Mouse (Mus musculus): ENCODE data around the gene Atcay. TPM values are rescaled to one million over a fixed set of nuclear protein-coding genes. Genes with fewer than 3 reads are reported as not detected.
"Not testable (repeated sequence)": the region's sequence is repeated elsewhere in the genome, so short reads cannot be mapped to it uniquely, and the experiment has no call there.

Gene Atcay
- polyA plus RNA-seq, 1 experiment from 2014 or later = 0.02 TPM

DNA sequence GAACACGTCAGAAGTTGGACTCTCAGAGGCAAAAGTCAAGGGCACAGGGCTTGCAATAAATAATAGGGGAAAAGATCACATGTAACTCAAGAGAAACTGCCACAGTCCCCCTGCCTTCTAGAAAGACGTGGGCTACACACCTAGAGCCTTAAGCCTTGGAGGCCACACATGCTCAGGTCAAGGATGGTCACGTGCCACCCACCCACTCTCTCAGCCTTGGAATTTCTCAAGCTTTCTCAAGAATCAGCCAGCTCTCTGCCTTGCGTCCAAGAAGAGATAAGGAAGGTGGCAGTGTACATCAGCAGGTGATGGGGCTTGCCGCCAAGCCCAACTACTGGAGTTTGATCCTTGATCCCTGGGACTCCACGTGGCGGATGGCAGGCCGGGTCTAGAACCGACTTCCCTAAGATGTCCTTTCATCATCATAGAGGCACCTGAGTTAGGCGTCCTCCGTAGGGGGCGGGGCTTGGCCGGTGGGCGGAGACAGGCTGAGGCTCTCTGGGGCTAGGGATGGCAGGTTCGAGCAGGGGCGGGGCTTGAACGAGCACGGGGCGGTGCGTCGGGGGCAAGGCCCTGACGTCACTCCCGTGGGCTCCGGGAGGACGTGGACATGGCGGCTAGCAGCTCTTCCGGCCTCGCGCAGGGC is 2.1 kb upstream of the Atcay start, which contains the start of gene Zfr2:
Gene Zfr2, plus strand, starts transcription at position 576 of the 646 bp plus-strand sequence.
- Histone ChIP-seq H3K4me2 (ENCODE audit: low read depth, low read length) (peak within 1 kb of the TSS; percentile 85), H3K4me1 (ENCODE audit: control insufficient read depth, low read depth, low read length) (peaks cover 13% of the 10 kb centered on the region), H3K36me3 (ENCODE audit: control insufficient read depth, insufficient read depth) (no peaks in the 10 kb centered on the region), H3K9ac (ENCODE audit: low read depth, low read length) (peak within 1 kb of the TSS; percentile 70), H3K9me3 (replicated peaks; ENCODE audit: control insufficient read depth, low read length) (no peaks in the 10 kb centered on the region), H3K27ac (ENCODE audit: low read length) (peak within 1 kb of the TSS; percentile 26; the same call in 1 of the 2 replicates), H3K4me3 (ENCODE audit: low read depth, low read length) (peak within 1 kb of the TSS; percentile 70), H3K27me3 (ENCODE audit: control insufficient read depth, insufficient read depth, low read depth, low read length) (peaks cover 44% of the 10 kb centered on the region)
- 6% methylated on average over 26 of the region's 29 CpGs for WGBS (ENCODE audit: insufficient replicate concordance)
- ATAC-seq (ENCODE audit: low read depth) = peak; percentile 85

DNA sequence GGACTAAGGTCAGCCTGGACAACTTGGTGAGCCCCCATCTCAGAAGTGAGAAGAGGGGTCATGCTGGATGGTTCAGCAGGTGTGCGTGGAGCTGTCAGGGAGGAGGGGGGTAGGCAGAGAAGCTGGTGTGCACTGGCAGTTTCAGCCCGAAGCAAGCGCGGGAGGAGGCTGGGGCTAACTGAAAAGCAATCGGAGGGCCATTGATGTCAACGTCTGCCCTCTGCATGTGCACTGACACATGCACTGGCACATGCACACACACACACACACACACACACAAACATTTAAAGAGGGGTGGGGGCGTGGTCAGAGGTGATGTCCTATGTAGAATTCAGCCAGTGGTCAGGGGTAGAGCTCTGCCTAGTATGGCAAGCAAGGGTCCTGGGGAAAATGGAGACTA is 803 bp upstream of the Atcay start:
- Histone ChIP-seq H3K27ac (ENCODE audit: low read length) (no peak overlapping the region), H3K9me3 (replicated peaks; ENCODE audit: control insufficient read depth, low read length) (no peaks in the 10 kb centered on the region), H3K4me3 (ENCODE audit: low read depth, low read length) (no peak overlapping the region), H3K27me3 (ENCODE audit: control insufficient read depth, insufficient read depth, low read depth, low read length) (peaks cover 40% of the 10 kb centered on the region), H3K4me2 (ENCODE audit: low read depth, low read length) (no peak overlapping the region), H3K4me1 (ENCODE audit: control insufficient read depth, low read depth, low read length) (peaks cover 13% of the 10 kb centered on the region), H3K9ac (ENCODE audit: low read depth, low read length) (no peak overlapping the region), H3K36me3 (ENCODE audit: control insufficient read depth, insufficient read depth) (no peaks in the 10 kb centered on the region)
- ATAC-seq (ENCODE audit: low read depth) = no peak
- 48% methylated on average over 7 of the region's 7 CpGs for WGBS (ENCODE audit: insufficient replicate concordance)

DNA sequence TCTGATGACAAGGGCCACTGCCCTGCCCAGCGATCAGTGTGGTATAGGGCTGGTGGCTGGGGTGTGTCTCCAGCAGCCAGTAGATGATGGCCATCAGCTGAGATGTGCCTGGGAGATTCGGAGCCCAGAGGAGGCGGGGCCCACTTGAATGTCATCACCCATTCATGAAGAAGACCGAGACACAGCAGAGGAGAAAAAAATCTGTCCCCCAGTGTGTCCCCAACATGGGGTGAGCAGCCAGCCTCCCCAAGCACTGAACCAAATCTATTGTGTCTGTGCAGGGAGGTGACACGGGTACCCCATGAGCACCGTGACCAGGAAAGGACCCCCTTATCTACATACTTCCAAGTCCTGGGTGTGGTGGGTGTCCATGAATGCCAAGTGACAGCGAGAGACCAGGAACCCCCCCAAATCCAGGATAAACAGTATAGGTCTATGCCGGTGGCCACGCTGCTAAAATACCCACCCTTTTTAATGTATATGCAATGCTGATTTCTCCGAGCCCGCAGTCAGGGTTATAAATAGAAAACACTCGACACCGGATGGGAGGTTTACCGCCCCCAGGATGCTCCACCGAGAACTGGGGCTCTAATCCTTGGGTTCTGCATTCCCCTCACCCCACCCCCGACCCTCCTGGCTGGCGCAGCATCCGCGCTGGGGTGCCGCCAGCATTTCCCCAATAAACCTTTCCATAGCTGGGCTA is 747 bp downstream of the Atcay start:
- Histone ChIP-seq H3K27me3 (ENCODE audit: control insufficient read depth, insufficient read depth, low read depth, low read length) (peaks cover 40% of the 10 kb centered on the region), H3K9ac (ENCODE audit: low read depth, low read length) (no peak overlapping the region), H3K27ac (ENCODE audit: low read length) (no peak overlapping the region), H3K4me2 (ENCODE audit: low read depth, low read length) (no peak overlapping the region), H3K4me3 (ENCODE audit: low read depth, low read length) (no peak overlapping the region), H3K4me1 (ENCODE audit: control insufficient read depth, low read depth, low read length) (peaks cover 13% of the 10 kb centered on the region), H3K9me3 (replicated peaks; ENCODE audit: control insufficient read depth, low read length) (no peaks in the 10 kb centered on the region), H3K36me3 (ENCODE audit: control insufficient read depth, insufficient read depth) (no peaks in the 10 kb centered on the region)
- no peak for ATAC-seq (ENCODE audit: low read depth)
- WGBS (ENCODE audit: insufficient replicate concordance) = 11% methylated on average over 20 of the region's 20 CpGs

DNA sequence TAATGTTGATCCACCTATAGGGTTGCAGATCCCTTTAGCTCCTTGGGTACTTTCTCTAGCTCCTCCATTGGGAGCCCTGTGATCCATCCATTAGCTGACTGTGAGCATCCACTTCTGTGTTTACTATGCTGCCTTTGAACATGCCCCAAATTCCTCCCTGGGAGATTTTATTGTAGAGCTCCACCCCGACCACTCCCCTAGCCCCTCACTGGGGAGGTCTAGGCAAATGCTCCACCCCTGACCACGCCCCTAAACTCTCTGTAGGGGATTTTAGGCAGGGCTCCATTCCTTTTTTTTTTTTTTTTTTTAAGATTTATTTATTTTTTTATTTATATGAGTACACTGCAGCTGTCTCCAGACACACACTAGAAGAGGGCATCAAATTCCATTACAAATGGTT is 6.9 kb downstream of the Atcay start:
- not testable (repeated sequence) for H3K4me1 ChIP-seq (ENCODE audit: control insufficient read depth, low read depth, low read length); H3K9me3 ChIP-seq (replicated peaks; ENCODE audit: control insufficient read depth, low read length); H3K9ac ChIP-seq (ENCODE audit: low read depth, low read length); ATAC-seq (ENCODE audit: low read depth); H3K4me2 ChIP-seq (ENCODE audit: low read depth, low read length); H3K27ac ChIP-seq (ENCODE audit: low read length); H3K36me3 ChIP-seq (ENCODE audit: control insufficient read depth, insufficient read depth); H3K27me3 ChIP-seq (ENCODE audit: control insufficient read depth, insufficient read depth, low read depth, low read length); H3K4me3 ChIP-seq (ENCODE audit: low read depth, low read length)
- WGBS (ENCODE audit: insufficient replicate concordance) = 45% methylated on average over 2 of the region's 2 CpGs

DNA sequence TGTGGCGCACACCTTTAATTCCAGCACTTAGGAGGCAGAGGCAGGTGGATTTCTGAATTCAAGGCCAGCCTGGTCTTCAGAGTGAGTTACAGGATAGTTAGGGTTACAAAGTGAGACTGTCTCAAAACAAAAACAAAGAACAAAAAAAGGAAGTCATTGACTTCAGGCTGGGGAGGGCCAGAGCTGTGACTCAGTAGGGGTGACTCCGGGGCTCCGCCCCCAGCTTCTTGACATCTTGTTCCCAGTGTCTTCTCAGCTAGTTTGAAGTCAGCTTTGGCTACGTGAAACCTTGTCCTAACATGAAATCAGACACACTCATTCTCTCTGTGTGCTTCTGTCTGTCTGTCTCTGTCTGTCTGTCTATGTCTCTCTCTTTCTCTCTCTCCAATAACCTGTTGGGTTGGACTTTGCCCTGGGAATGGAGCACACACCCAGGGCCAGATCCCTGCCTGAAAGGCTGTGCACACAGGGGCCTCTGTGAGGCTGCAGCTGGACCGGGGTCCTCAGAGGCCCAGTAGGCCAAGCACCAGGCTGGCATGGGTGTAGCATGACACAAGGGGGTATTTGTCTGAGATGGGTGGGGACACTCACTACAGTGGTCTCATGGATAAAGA is 9.1 kb downstream of the Atcay start:
- Histone ChIP-seq H3K27ac (ENCODE audit: low read length) (no peak overlapping the region), H3K27me3 (ENCODE audit: control insufficient read depth, insufficient read depth, low read depth, low read length) (no peaks in the 10 kb centered on the region), H3K4me1 (ENCODE audit: control insufficient read depth, low read depth, low read length) (peaks cover 4% of the 10 kb centered on the region; the same call in 1 of the 2 replicates), H3K9me3 (replicated peaks; ENCODE audit: control insufficient read depth, low read length) (no peaks in the 10 kb centered on the region), H3K36me3 (ENCODE audit: control insufficient read depth, insufficient read depth) (no peaks in the 10 kb centered on the region), H3K4me3 (ENCODE audit: low read depth, low read length) (no peak overlapping the region), H3K4me2 (ENCODE audit: low read depth, low read length) (no peak overlapping the region), H3K9ac (ENCODE audit: low read depth, low read length) (no peak overlapping the region)
- WGBS (ENCODE audit: insufficient replicate concordance) = 59% methylated on average over 5 of the region's 5 CpGs
- ATAC-seq (ENCODE audit: low read depth) = no peak

DNA sequence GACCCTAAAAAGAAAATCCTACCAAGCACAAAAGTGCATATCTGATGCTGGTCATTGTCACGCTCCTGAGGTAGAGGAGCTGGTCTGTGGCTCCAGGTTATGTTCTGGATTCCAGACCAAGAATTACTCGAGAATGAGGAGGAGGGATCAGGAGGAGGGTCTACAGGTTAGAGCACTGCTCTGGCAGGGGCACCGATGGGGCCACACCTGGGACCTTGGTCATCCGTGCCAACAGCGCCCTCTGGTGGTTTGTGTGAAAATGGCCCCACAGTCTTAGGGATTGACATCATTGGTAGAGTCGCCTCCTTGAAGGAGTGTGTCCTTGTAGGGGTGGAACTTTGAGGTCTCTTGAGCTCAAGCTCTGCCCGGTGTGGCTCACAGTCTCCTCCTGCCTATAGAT is 12.7 kb downstream of the Atcay start:
- no peak overlapping the region for H3K4me2 ChIP-seq (ENCODE audit: low read depth, low read length)
- no peak overlapping the region for H3K4me3 ChIP-seq (ENCODE audit: low read depth, low read length)
- no peaks in the 10 kb centered on the region; the same call in 1 of the 2 replicates for H3K27me3 ChIP-seq (ENCODE audit: control insufficient read depth, insufficient read depth, low read depth, low read length)
- ATAC-seq (ENCODE audit: low read depth) = peak; percentile 54; the same call in 1 of the 2 replicates
- no peak overlapping the region for H3K27ac ChIP-seq (ENCODE audit: low read length)
- no peaks in the 10 kb centered on the region for H3K36me3 ChIP-seq (ENCODE audit: control insufficient read depth, insufficient read depth)
- no peaks in the 10 kb centered on the region for H3K9me3 ChIP-seq (replicated peaks; ENCODE audit: control insufficient read depth, low read length)
- no peak overlapping the region for H3K9ac ChIP-seq (ENCODE audit: low read depth, low read length)
- H3K4me1 ChIP-seq (ENCODE audit: control insufficient read depth, low read depth, low read length) = peaks cover 4% of the 10 kb centered on the region; the same call in 1 of the 2 replicates
- WGBS (ENCODE audit: insufficient replicate concordance) = 16% methylated on average over 7 of the region's 7 CpGs

DNA sequence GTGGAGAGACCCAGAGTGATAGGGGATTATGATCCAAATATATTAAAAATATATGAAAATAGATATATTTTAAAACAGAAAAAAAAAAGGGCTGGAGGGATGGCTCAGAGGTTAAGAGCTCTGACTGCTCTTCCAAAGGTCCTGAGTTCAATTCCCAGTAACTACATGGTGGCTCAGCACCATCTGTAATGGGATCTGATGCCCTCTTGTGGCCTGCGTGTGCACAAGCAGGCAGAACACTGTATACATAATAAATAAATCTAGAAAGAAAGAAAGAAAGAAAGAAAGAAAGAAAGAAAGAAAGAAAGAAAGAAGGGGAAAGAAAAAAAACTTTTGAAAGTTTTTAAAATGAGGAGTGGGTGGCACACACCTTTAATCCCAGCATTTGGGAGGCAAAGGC is 13.4 kb downstream of the Atcay start:
- not testable (repeated sequence) for H3K27me3 ChIP-seq (ENCODE audit: control insufficient read depth, insufficient read depth, low read depth, low read length); H3K27ac ChIP-seq (ENCODE audit: low read length); H3K4me3 ChIP-seq (ENCODE audit: low read depth, low read length); H3K9me3 ChIP-seq (replicated peaks; ENCODE audit: control insufficient read depth, low read length); ATAC-seq (ENCODE audit: low read depth); H3K4me2 ChIP-seq (ENCODE audit: low read depth, low read length); H3K9ac ChIP-seq (ENCODE audit: low read depth, low read length); H3K4me1 ChIP-seq (ENCODE audit: control insufficient read depth, low read depth, low read length); H3K36me3 ChIP-seq (ENCODE audit: control insufficient read depth, insufficient read depth)
- 0% methylated on average over 1 of the region's 1 CpGs for WGBS (ENCODE audit: insufficient replicate concordance)

DNA sequence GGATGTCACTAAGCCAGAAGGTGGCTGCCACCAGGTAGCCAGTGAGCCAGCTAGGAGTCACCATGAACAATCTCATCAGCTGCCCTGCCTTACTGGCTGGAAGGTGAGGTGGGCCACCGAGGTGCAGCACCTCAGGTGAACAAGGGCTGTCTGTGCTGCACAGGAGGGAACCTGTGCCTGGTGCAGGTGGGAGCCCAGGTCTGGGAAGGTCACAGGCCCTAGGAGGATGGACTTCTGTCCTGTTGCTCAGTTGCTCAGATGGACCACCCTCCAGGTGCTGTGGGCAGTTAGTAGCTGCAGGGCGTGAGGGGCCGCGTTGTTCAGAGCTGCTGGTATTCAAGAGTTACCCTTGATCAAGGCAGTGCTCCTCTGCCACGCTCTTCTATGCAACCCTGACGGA is 13.8 kb downstream of the Atcay start:
- 67% methylated on average over 6 of the region's 6 CpGs for WGBS (ENCODE audit: insufficient replicate concordance)
- H3K4me3 ChIP-seq (ENCODE audit: low read depth, low read length) = no peak overlapping the region

DNA sequence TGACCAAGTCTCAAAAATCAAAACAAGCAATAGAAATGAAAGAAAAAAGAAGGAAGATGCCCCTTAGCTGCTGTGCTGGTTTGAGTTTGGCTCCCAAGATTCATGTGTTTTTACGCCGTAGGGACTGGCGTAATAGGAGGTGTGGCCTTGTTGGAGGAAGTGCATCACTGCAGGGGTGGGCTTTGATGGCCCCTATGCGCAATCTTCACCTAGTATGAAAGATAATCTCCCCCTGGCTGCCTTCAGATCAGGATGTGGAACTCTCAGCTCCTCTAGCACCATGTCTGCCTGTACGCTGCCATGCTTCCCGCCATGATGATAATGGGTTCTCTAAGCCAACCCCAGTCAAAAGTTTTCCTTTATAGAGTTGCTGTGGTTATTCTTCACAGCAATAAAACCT is 14.4 kb downstream of the Atcay start:
- Histone ChIP-seq H3K27ac (ENCODE audit: low read length) (no peak overlapping the region), H3K27me3 (ENCODE audit: control insufficient read depth, insufficient read depth, low read depth, low read length) (no peaks in the 10 kb centered on the region; the same call in 1 of the 2 replicates), H3K9ac (ENCODE audit: low read depth, low read length) (no peak overlapping the region), H3K9me3 (replicated peaks; ENCODE audit: control insufficient read depth, low read length) (no peaks in the 10 kb centered on the region), H3K36me3 (ENCODE audit: control insufficient read depth, insufficient read depth) (no peaks in the 10 kb centered on the region), H3K4me3 (ENCODE audit: low read depth, low read length) (no peak overlapping the region), H3K4me2 (ENCODE audit: low read depth, low read length) (no peak overlapping the region), H3K4me1 (ENCODE audit: control insufficient read depth, low read depth, low read length) (no peaks in the 10 kb centered on the region)
- ATAC-seq (ENCODE audit: low read depth) = no peak
- WGBS (ENCODE audit: insufficient replicate concordance) = 67% methylated on average over 6 of the region's 6 CpGs

More for the DNA sequence above, 13.8 kb downstream of the Atcay start:
- Histone ChIP-seq H3K27me3 (ENCODE audit: control insufficient read depth, insufficient read depth, low read depth, low read length) (no peaks in the 10 kb centered on the region; the same call in 1 of the 2 replicates), H3K9ac (ENCODE audit: low read depth, low read length) (no peak overlapping the region), H3K4me2 (ENCODE audit: low read depth, low read length) (no peak overlapping the region), H3K36me3 (ENCODE audit: control insufficient read depth, insufficient read depth) (no peaks in the 10 kb centered on the region), H3K4me1 (ENCODE audit: control insufficient read depth, low read depth, low read length) (peaks cover 4% of the 10 kb centered on the region; the same call in 1 of the 2 replicates), H3K27ac (ENCODE audit: low read length) (no peak overlapping the region), H3K9me3 (replicated peaks; ENCODE audit: control insufficient read depth, low read length) (no peaks in the 10 kb centered on the region)
- ATAC-seq (ENCODE audit: low read depth) = no peak

All from liver, embryonic 16.5 days (tissue).